Mouse (Mus musculus) c-Kit-positive CD71-negative TER-119-negative erythroid progenitor cells, embryonic 14.5 days (primary cell): ENCODE results near the gene Qars.

Source experiments
- DNase-seq: peaks from one replicate; pipeline ENCODE4 v3.0.0-alpha.2; 2013; ENCODE audit warnings: low read depth

Qars gene

DNA sequence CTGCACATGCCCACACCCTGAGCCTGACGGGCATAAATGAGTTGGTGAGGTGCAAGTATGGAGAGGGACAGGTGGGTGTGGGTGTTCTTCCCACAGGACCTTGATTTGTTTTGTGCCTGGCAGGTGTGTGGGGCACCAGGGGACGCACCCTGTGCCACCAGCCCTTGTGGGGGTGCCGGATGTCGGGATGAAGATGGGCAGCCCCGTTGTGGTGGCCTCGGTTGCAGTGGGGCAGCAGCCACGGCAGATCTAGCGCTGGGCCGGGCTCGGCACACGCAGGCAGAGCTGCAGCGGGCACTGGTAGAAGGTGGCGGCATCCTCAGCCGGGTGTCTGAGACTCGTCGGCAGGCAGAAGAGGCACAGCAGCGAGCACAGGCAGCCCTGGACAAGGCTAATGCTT lies 19.1 kb upstream of the Qars start:
- DNase-seq: no peak

DNA sequence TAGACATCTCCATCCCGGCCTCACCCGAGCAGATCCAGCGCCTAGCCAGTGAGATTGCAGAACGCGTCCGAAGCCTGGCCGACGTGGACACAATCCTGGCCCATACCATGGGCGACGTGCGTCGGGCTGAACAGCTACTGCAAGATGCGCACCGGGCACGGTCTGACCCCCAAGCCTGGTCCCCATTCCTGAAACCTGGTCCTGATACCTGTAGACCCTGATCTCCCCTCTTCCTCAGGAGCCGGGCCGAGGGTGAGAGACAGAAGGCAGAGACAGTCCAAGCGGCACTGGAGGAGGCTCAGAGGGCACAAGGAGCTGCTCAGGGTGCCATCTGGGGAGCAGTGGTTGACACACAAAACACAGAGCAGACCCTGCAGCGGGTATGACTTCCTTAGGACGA lies 18.3 kb upstream of the Qars start:
- no peak for DNase-seq

- DNase-seq: no peak
Observed at GRCm38 (mm10) chr9:108489702-108490558, 17.6 kb upstream of the Qars start.

DNA sequence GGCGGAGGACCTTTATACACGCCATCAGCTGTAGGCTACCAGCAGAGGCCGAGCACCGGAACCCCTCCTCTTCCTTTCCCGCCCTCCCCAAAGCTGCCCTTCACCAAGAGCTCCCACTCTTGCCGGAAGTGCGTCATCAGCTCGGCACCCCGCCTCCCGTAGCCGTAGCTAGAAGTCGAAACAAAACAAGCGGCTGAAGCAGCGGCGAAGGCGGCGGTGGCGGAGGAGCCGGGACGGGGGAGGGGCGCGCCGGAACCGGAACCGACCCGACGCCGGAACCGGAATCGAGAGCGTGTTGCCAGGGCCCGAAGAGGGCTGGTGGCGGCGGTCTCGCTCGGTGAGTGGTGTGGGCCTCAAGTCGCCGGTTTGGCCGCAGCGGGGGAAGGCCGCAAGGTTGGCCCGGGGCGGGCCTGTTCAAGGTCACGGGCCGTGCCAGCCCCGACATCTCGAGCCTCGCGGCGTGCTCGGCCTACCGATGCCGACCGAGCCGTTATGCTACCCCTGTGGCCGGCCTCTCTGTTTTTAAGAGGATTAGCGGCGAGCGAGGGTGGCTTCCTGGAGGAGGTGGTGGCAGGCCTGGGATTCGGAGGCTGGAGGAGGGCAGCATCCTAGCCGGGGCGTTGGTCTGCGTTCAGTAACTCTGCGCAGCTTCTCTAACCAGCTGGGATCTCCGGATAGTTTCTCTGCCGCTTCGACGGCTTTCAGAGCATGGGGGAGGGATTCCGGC lies 16.8 kb upstream of the Qars start, which contains the start of gene Usp19:
Gene Usp19, plus strand, starts transcription at position 44 of the 727 bp plus-strand sequence.
- peak; percentile 94 for DNase-seq

DNA sequence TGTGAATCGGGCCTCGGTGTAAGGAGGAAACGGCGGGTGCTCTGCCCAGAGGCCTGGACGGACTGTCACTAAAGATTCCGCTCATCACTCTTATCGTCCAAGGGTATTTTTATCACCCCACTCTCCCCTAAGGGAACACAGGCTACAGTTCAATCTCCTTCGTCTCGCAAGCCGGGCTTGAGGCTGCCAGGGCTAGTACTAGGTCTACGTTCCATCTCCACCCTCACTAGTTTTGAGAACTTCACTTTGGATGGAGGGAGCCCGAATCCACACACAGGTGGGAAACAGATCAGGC lies 16.3 kb upstream of the Qars start:
- no peak for DNase-seq

DNA sequence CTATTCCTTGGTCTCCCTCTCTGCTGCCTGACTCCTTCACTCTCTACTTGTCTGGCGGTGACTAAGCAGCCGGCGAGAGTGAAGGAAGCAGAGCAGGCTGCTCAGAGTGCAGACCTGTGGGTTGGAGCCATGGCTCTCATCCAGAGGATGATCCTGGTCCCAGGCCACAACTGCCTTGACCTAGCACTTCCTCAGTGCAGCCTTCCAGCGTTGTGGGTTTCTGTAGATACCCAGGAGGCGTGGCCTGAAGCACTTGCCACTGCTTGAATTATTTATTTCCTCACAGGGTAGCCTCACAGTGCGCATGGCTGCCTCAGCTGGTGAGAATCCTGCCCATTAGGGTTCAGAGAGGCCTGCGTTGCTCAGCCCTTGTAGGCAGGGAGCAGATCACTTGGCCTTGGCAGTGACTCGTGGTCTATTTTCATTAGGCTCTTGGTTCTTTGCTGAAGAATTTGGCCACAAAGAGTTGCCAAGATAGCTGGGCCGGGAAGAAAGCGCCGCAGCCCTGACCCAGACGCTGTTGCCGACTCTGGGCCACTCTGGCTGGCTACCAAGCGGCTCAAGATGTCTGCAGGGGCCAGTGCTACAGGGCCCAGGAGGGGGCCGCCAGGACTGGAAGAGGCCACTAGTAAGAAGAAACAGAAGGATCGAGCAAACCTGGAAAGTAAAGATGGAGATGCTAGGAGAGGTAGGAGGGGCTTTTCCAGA lies 15.3 kb upstream of the Qars start:
- no peak for DNase-seq

DNA sequence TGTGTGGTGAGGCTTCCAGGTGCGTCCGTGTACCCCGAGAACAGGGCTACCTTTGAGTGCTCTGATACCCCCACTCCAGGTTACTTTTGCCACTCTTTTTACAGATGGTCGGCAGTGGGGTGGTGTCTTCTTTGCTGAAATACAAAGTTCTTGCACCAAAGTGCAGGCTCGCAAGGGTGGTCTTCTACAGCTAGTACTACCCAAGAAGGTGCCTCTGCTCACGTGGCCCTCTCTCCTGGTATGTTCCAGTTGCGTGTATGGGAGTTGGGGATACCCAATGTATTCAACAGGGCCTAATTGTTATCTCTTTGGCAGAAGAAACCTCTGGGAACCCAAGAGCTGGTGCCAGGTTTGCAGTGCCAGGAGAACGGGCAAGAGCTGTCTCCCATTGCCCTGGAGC lies 14.3 kb upstream of the Qars start:
- no peak for DNase-seq

- no peak for DNase-seq
Observed at GRCm38 (mm10) chr9:108494146-108494825, 13.2 kb upstream of the Qars start.

GRCm38 (mm10) chr9:108494905-108495304 lies 12.6 kb upstream of the Qars start:
- no peak for DNase-seq

DNA sequence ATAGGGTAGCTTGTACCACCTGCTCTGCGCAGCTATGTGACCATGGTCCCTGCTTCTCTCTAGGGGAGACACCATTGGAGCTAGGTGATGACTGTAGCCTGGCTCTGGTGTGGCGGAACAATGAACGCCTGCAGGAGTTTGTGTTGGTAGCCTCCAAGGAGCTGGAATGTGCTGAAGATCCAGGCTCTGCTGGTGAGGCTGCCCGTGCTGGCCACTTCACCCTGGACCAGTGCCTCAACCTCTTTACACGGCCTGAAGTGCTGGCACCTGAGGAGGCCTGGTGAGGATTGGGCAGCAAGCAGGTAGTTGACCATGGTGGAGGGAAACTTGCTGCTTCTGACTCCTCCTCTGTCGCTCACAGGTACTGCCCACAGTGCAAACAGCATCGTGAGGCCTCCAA lies 8.3 kb upstream of the Qars start:
- no peak for DNase-seq

DNA sequence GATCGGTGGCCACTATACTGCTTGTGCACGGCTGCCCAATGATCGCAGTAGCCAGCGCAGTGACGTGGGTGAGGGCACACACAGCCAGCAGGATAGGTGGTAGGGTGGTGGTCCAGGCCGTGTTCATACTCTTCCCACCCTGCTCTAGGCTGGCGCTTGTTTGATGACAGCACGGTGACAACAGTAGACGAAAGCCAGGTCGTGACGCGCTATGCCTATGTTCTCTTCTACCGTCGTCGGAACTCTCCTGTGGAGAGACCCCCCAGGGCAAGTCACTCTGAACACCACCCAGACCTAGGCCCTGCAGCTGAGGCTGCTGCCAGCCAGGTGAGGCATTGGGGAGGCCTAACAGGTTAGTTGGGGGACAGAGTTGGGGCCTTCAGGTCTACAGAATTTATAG lies 7.6 kb upstream of the Qars start:
- no peak for DNase-seq

GRCm38 (mm10) chr9:108506901-108507300 lies 605 bp upstream of the Qars start:
- DNase-seq: no peak

GRCm38 (mm10) chr9:108508776-108509175 lies 1.3 kb downstream of the Qars start:
- DNase-seq: no peak

GRCm38 (mm10) chr9:108516380-108517251 lies 9.1 kb downstream of the Qars start, which contains the start of gene Qrich1:
Gene Qrich1 (plus strand): TSS chr9:108516806.
- DNase-seq: peak; percentile 97

- DNase-seq: peak; percentile 53
Observed at GRCm38 (mm10) chr9:108517253-108517930, 9.9 kb downstream of the Qars start.

DNA sequence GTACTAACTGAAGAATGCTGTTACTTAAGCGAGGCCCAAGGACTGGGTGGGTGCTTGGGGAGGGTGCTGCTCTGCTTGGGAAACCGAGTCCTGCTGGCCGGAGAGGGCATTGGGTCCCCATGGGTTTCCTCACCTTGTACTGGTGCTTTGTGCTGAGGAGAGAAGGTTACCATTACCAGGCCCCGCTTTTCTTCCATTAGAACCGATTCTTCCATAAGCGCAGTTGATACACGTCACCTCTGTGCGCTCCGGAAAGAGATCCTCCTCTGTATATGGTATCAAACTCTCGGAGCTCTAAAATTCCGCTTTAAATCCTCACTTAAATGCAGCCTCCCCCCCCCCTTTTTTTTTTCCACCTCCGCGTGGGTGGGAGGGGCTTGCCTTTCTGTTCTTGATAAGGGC lies 10.4 kb downstream of the Qars start:
- peak; percentile 39 for DNase-seq

DNA sequence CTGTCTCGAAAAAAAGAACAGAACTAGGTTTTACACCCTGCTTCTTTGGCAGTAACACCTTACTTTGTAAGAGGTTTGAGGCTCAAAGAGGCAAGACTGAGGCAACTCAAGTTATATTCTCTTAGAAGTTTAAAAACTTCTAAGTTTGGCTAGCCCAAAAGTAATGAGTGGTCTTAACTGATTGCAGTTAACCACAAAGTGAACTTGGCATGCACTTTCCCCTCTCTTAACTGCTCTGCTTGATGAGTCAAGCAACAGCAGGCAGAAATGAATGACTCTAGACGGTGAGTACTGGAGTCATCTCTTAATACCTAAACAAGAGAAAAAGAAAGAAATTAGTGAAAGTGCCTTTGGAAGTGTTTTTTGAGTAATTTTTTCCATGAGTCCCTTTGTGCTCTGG lies 14.1 kb downstream of the Qars start:
- no peak for DNase-seq

DNA sequence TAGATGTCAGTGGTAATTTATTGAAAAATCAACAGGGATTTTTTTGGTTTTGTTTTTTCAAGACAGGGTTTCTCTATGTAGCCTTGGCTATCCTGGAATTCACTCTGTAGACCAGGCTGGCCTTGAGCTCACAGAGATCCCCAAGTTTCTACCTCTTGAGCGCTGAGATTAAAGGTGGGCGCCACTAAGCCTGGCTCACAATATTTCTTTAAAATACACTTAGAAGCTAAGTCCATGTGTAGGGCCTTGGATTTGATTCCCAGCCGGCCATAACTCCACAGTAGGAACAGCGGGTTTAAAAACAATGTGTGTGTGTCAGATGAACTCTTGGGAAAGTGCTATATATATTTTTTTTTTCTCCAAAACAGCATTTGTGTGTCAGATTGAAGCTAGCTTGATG lies 15.8 kb downstream of the Qars start:
- no peak for DNase-seq

DNA sequence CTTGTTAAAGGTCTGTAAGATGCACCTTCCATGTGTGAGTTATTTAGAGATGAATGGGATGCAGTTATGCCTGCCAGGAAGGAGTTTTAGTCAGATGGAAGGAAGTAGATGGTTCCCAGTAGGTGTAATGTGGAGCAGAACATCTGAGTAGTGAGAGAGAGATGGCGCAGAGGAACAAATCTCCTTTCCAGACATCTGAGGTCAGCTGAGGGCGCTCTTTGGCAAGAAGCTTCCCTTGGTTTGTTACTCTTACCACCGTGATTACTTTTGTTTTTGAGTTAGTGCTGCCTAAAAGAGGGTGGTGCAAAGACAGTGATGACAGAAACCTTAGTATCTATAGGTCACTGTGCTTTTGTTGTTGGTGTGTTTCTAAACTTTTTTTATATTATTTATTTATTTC lies 17.9 kb downstream of the Qars start:
- no peak for DNase-seq

DNA sequence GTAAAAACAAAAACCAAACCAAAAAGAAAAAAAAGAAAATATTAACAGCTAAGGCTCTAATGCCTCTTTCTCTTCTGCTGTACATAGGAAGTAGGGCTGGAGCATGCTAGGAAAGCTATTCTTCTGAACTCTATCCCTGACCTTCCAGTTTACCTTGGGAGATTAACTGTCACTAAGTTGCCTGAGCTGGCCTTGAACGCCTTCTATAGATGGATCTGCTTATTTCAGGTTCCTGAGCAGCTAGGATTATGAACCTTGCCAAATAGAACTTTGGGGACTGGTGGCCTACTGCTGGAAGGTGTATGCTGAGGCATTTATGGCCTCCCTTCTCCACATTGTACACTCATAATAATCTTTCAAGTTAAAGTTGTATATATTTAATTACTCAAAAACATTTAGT lies 23.4 kb downstream of the Qars start:
- DNase-seq: no peak

GRCm38 (mm10) chr9:108531496-108531895 lies 24.0 kb downstream of the Qars start:
- DNase-seq: no peak
